Mouse (Mus musculus): ENCODE results near the gene Tex52. TPM values are rescaled to one million over a fixed set of nuclear protein-coding genes. Genes with fewer than 3 reads are reported as not detected.

The Tex52 gene
- total RNA-seq, 2 experiments from 2014 or later, result not detected

GRCm38 (mm10) chr6:128425046-128425445 lies 49.8 kb downstream of the Tex52 start:
- no peak for DNase-seq (ENCODE audit: low spot score in 2 of 2)

- DNase-seq (ENCODE audit: low spot score in 2 of 2), result no peak
Observed at GRCm38 (mm10) chr6:128427571-128427970, 52.3 kb downstream of the Tex52 start.

- no peak for DNase-seq (ENCODE audit: low spot score in 2 of 2)
Observed at GRCm38 (mm10) chr6:128429300-128429699, 54.0 kb downstream of the Tex52 start.

- no peak for DNase-seq (ENCODE audit: low spot score in 2 of 2)
Observed at GRCm38 (mm10) chr6:128429826-128430225, 54.6 kb downstream of the Tex52 start.

- no peak for DNase-seq (ENCODE audit: low spot score in 2 of 2)
Observed at GRCm38 (mm10) chr6:128432356-128432915, 57.2 kb downstream of the Tex52 start.

GRCm38 (mm10) chr6:128433566-128433965 lies 58.3 kb downstream of the Tex52 start:
- no peak for DNase-seq (ENCODE audit: low spot score in 2 of 2)

Other genes starting within 250 kb of the Tex52 start
- gene Tspan9, start 231.9 kb upstream of the Tex52 start, total RNA-seq (2021), result 10 to 100 TPM; 79.8 to 84.6 TPM
- under 1 TPM; 0.82 to 0.91 TPM for gene Tead4, start 74.6 kb upstream of the Tex52 start, total RNA-seq (2021)
- 10 to 100 TPM; 23.2 to 24.2 TPM for gene Tulp3, start 19.6 kb upstream of the Tex52 start, total RNA-seq (2021)
- gene Rhno1, start 12.5 kb upstream of the Tex52 start, total RNA-seq (2021), result 10 to 100 TPM; 21.8 to 22.6 TPM
- 1 to 10 TPM; 5.8 to 7.9 TPM for gene Foxm1, start 12.5 kb upstream of the Tex52 start, total RNA-seq (2021)
- gene Gm44596, start within 50 bp of the Tex52 start, total RNA-seq (2021), result 1 to 10 TPM in 1 of 2 experiments, not detected in 1; 1.3 TPM
- 1 to 10 TPM; 5.2 to 5.3 TPM for gene Nrip2, start 23.8 kb downstream of the Tex52 start, total RNA-seq (2021)
- gene Itfg2, start 49.5 kb downstream of the Tex52 start, total RNA-seq (2021), result 10 to 100 TPM; 21.9 to 23.8 TPM
- 100 to 1,000 TPM; 117 to 118 TPM for gene Fkbp4, start 63.2 kb downstream of the Tex52 start, total RNA-seq (2021)
- not detected for gene Pzp, start 151.3 kb downstream of the Tex52 start, total RNA-seq (2021)
- 10 to 100 TPM in 1 of 2 experiments, 1 to 10 TPM in 1; 7.6 to 12.8 TPM for gene A2ml1, start 206.2 kb downstream of the Tex52 start, total RNA-seq (2021)
- gene Klrb1a, start 248.1 kb downstream of the Tex52 start, total RNA-seq (2021), result not detected